Mouse (Mus musculus) A20 (cell line): ENCODE measurements around the gene Pdcl2.

ENCODE experiments used
- DNase-seq: peaks from one replicate; pipeline ENCODE4 v3.0.0-alpha.2; 2011; ENCODE audit warnings: low read depth, low spot score

The Pdcl2 gene

DNA sequence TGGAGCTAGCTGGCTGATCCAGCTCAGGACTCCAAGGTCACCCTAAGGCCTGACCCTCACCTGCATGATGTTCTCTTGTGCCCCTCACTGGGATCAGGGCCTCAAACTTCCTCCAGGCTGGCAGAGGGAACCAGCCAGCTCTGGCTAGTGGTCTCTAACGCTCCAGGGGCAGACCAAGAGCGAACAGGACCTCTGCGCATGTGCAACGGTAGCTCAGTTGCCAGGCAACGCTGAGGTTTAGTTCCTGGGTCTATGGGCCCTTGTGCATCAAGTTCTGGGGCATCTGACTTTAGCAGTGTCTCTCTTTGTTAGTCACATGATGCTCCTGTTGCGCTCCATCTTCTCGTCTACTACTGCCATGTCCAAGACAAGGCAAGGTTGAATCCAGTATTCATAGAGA is at the start of gene Pdcl2:
Gene Pdcl2 (minus strand): TSS at position 204 of the 400 bp plus-strand sequence.
- DNase-seq = no peak

DNA sequence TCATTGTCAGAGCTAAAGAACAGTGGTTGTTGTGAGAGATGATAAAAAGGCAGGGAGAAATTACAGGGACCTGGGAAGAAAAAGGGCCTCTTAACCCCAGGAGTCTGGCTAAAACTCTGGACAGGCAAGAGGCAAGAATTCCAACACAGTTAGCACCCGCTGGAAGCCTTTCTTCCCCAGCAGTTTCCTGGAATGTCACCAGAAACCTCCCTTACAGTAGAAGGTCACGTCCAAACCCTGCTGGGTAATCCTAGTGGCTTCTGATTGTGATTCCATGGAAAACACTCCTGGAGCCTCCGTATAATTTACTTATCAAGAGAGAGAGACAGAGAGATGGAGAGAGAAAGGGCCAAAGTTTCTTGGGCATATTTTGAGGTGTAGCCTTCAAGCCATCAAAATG is 48.3 kb upstream of the Pdcl2 start:
- DNase-seq = no peak

DNA sequence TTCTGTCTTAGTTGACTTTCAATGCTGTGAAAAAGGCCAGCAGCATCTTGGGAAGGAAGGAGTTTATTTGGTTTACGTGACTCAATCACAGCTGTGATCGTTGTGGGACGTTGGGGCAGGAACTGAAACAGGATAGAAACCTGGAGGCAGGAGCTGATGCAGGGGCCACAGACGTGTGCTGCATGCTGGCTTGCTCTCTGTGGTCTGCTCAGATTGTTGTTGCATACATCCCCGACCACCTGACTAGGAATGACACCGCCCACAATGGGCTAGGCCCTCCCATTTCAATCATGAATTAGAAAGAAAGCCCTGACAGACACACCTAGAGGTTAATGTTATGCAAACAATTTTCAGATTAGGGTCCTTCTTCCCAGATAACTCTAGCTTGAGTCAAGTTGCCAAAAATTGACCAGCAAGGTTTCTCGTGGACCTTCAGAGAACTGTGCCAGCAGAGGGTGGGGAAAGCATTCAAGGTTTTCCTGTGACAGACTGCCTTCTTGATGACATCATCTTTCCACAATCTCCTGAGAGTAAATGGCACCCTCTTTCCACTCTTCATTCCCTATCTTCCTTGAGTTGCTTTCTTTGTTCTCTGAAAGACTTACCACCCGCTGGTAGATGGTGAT is 38.4 kb upstream of the Pdcl2 start:
- no peak for DNase-seq

DNA sequence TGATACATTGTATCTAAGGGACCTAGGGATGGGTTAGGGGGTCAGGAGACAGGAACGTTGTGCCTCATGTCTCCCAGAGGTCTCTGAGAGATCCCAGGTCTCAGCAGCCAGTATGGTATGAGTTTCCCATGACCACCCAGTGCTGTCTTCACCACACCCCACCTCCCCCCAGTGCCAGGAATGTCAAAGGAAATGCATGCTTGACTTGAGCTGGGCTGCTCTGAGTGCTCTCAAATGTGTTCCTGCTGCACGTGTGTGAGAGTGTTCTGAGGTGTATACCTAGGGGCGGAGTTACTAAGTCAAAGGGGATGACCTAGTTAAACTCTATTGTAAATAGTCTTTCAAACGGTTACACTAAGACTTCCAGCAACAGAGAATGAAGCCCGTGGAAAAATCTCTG is 34.5 kb upstream of the Pdcl2 start:
- no peak for DNase-seq

DNA sequence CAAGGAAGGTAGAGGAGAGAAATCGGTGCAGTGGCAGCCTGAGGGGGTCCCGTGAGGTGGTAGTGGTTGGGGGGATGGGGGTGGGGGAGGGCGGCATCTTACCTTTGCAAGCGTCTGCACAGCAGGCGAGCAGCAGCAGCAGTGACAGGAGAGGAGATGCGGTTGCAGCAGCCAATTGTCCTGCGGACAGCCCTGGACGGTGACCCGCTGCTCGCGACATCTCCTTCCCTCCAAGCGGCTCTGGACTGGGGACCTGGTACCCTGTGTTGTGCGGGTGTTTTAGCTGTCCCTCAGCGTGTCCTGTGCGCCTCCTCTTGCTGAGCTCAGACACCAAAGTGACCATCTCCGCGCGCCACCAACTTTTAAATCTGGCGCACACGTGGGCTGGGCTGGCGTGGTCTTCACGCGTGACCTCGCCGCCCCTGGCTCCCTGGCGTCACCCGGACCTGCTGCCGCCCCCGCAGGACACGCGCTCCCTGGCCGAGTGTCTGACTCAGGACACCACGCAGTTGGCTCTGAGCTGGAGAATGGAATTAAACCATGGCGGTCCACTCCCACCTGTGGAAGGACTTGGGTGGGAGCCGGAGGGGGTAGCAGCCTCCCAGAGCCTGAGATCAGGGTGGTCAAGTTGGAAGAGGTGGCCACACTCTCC is 32.6 kb upstream of the Pdcl2 start, which contains the start of gene Nmu:
Gene Nmu (minus strand): TSS at position 336 of the 652 bp plus-strand sequence.
- no peak for DNase-seq

DNA sequence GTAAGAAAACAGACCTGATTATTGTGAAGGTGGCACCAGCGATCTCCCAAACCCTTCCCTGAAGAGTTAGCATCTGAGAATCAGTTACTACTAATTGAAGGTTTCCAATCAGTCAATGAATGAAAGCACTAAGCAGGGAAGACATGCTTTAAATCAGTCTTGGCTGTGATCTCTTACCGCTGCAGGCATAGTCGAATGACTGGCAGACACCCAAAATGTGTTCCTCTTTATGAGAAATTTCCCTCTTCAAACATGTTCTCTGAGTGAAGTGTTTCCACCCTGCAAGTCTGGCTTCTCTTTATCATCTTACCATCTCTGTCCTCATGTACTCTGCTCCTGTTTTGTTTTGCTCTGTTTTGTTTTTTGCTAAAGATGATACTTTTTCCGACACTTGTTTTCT is 29.8 kb upstream of the Pdcl2 start:
- DNase-seq = no peak

DNA sequence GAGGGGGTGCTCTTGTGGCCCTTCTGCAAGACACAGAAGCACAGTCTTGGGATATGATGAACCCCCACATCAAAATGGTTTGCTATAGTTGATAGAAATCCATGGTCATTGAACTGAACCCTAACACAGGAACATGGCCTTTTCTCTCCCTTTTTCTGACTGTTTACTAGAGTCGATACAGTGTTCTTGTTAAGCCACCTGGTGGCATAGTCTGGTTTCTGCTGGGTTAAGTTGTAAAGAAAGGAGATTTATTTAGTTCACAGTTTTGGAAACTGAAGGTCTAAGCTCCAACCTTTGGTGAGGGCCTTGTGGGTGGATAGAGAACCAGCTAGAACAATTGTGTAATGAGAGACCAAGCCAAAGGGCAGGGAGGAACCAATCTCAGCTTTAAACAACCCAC is 29.1 kb upstream of the Pdcl2 start:
- DNase-seq = no peak

DNA sequence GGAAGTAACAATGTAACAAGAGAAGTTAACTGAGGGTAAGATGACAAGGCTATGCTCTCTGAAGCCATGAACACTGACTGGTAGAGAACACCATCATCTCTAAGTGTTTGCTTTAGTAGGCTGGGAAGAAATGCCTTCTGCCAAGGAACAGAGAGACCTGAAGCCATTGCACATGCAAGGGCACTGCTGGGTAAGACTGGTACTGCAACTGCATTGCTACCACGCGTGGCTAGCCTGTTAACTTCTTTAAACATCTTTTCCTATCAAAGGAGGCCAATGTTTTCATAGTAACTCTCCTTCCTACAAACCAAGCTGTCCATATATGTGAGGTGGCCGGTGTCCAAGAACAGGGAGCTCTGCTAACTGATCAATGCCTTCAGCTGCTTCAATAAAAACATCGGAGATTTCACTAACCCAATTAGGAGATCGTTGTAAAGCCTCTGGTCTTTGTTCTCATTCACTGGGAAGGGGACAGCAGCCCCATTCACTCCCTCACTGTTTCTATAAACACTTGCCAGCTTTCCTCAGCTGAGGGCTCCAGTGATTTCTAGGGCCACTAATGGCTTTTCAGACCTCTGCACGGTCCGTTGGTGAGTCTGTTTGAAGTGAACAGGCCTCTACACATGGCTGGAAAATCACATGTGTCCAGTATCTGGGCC is 21.1 kb upstream of the Pdcl2 start:
- DNase-seq = no peak

DNA sequence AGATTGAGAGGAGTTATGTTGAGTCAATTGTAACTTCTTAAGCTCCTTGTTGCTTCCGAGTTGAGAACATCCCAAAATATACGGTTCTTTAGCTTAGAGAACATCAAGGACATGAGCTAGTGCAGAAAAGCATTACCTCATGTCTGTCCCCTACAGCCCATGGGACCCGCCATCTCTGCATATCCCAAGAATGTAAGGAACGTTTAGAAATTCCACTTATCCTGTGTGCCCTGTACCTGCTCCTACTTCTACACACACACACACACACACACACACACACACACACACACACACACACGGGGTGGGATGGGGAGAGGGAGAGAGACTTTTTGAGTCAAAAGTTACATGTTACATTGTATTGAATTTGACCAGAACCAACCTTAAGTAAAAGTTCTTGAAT is 20.6 kb upstream of the Pdcl2 start:
- no peak for DNase-seq

DNA sequence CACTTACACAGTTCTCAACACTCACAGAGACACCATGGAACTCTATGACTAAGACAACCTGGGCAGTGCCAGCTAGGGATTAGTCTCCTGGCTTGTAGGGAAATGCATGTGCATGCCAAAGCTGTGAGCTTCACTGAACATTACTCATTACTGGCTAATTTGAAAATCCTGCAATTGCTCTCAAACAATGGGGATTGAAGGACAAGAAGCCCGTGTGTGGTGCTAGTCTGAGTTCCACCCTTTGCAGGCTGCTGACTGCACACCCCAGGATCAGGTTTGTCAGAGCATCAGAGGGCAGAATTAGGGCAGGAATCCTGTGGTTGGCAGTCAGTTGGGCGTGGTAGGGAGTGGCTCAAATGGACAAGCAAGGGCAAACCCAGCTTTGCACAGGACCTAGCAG is 15.2 kb upstream of the Pdcl2 start:
- no peak for DNase-seq

DNA sequence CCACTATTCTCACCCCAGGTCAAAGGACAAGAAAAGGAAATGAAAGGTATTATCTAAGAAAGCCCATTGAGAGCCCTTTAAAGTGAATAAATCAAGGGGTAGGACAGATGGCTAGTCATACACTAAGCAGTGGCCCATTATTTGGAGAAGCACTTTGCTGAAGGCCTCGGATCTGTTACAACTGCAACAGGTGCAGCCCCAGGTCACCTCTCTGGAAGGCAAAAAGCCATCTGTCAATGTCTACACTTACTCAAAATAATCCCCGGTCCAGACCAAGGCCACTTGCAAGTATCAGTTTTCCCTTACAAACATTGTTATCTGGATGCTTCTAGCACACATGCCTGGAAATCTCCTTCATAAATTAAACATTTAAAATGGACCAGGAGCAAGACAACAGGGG is 10.0 kb upstream of the Pdcl2 start:
- DNase-seq = no peak

DNA sequence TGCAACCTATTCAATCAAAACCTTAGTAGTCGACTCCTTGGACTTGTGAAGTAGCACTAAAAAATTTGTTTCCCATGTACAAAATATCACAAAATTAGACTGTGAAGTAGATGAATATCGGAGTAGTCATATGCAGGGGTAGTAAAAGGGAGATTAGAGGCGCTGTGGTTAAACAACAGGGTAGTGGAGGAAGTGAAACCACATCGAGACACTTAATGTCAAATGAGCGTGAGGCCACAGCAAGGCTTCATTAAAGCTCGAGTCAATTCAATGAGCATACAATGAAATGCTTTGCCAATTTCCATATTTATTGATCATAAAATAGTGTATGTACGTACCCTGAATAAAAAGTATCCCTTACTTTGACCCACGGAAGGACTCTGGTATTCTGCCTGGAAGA is 6.1 kb upstream of the Pdcl2 start:
- peak; percentile 76 for DNase-seq

DNA sequence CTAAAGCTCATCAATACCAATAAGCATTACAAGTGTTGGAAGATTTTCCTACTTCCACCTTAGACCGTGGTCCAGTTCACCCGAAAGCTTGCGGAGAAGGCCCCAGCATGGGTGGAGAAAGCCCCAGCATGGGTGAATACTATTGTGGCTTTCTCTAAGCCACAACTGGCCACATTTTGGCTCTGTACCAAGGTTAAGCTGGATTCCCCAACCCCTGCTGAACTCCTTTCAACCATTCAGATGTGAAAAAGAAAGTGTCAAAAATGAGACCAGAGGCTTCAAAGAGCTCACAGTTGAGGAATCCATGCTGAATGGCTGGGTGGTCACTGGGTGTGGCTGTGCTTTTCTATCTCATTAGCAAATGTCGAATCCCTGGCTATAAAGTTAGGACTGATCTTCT is 2.9 kb upstream of the Pdcl2 start:
- no peak for DNase-seq

DNA sequence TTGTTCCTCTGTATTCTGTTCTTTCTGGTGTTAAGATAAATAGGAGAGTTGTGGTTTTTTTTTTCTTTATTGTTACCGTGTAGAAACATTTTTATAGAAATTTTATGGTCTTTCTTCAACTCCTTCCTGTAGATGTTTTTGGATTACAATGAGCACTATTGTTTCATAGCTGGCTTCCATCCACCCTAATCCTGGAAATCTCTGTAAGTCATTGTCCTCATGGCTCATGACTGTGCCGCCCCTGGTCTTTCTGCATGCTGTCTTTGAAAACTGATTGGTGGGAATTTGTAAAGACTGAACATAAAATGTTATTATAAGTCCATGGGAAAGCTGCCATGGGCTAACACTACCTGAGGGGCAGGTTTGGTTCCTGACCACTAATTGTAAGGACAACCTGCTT is 3.7 kb downstream of the Pdcl2 start:
- no peak for DNase-seq

DNA sequence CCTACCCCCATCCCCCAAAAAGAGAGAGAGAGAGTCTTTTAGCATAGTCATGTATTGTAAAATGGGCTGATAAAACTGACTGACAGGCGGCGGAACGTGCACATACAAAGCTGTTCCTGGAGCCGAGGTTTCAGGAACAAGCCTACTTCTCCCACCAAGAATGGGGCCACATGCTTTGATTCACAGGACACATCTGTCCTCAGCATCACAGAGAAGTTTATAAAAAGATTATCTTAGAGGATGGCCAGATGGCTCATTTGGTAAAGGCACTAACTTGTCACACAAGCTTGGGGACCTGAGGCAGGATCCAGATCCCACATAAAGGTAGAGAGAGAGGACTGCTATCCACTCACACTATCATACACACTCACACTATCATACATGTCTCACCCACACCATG is 5.8 kb downstream of the Pdcl2 start:
- DNase-seq = no peak

DNA sequence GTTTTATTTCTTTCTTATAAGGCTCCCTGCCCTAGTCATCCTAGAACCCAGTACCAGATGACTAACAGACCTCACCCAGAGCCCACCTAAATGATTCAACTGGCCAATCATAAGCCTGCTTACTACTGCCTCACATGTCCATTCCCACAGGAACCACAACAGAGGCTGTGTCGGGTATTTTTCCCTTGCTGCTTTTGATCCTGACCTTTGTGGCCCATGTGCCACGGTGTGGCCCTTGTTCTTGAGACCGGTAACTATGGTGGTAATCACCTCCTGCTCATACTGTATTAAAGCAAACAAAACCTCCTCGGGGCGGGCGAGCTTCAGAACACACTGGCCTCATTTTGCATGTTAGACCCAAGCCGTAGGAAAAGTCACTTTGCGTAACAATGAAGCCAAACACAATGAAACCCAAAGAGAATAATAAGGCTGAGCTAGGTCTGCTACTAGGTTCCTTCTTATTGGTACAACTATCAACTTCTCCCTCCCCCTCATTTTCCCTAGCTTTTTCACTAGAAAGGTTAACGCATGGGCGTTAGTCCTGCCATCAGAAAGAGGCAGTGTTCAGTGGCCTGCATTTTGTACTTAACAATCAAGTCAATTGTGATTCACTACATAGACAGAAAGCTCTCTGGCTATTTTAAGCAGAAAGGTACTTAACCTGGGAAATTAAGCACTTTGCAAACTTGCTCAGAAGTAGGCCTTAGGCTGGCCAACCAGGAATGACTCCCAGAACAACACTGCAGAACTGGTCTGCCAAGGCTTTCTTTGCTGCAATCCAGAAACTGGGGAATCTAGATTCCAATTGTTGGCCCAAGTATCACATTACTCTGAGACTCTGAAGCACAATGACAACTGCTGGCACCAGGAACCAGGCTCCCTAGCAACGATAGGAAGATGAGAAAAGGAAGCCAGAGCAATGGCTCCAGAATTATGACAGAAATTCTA is 9.4 kb downstream of the Pdcl2 start:
- DNase-seq = no peak

DNA sequence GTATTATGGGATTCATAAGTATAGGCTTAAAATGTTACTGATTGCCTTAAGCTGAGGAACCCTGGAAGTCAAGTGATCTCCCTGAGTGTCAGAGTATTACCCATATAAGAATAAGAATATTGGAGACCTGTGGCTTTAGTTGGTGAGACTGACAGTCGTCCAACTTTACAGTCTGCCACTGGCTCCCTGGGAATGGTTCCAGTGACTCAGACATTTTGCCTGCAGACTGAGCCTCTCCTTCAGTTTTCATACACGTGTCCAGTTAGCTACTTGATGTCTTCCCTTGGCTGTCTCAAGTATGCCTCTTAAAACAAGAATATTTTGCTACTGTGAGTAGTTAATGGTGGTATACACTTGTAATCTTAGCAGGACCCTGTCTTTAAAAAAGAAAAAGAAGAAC is 22.8 kb downstream of the Pdcl2 start:
- DNase-seq = no peak

DNA sequence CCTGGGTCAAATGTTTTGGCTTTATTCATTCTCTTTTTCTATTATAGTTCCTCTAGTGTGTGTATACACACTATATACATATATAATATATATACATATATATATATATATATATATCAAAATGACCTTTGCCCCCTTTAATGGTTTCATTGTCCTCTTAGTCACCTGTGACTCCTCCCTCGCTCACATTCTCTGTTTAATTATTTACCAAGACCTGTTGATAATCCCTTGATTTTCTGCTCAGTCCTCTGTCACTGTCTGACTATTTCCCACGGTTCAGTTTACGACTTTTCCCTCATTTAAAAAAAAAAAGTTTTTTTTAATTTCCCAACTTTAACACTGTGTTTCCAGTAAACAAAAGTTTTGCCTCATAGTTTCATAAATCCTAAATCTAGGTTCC is 24.7 kb downstream of the Pdcl2 start:
- no peak for DNase-seq

DNA sequence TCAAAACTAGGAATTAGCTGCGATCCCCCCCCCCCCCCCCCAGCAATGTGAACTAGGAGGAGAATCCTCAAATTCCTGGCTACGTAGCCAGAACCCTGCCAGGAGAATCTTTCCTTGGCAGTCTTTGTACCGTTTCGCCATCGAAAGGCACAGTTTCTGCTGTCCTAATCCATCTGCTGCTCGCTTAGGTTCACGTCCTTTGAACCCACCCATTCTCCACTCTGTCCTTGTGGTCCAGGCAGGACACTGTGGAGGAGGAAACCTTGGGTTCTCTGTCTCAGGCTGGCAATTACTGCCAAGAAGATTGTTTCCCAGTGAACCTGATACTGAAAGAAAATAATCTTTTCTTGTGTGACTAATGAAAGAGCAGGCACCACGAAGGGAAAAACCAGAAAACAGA is 25.3 kb downstream of the Pdcl2 start:
- peak; percentile 15 for DNase-seq

DNA sequence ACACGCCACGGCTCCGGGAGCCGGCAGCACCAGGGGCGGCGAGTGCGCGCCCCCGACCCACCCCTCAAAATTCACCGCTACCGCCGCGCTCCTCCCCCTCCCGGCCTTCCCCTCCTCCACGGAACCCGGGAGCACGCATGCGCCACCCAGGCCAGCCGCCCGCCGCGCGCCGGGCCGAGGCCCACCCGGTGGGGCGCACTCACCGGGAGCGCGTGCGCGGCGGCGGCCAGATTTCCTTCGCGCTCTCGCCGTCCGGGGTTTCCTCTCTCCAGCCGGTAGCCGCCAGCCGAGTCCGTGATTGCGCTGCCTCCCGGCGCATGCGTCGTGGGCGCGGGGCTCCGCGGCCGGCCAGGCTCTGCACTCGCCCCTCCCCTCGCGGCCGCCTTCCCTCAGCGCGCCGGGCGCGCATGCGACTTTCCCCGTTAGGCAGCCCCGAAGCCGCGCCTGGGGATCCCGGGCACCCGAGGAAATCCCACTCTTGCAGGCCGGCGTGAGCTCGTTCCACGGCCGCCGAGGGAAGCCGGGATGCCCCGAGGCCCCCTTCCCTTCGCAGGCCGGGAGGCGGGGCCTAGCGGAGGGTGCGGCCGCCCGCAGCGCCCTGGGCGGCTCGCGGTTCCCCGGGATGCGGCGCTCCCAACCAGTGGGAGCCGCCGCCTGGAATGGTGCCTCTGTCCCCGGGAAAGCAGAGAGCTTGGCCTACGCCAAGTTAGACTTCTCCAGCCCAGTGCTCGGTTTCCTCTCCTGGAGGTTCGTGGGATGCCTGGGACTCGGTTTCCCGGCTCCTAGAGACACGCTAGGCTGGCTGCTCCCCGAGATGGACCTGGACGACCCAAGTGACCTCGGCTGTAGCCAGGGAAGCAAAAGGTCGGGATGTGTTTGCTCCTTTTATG is 26.3 kb downstream of the Pdcl2 start, which contains the start of gene Clock:
Gene Clock (minus strand): TSS at position 341 of the 890 bp plus-strand sequence.
- peak; percentile 90 for DNase-seq
